Mouse (Mus musculus) liver, embryonic 13.5 days (tissue): Measurements from ENCODE around the gene Syne4. TPM values are rescaled to one million over a fixed set of nuclear protein-coding genes. Genes with fewer than 3 reads are reported as not detected.
A peak's percentile ranks its signal among the peaks of the same experiment; 100 is the strongest.

ENCODE experiments used
- ATAC-seq: fragments of 200-750 bp; cut with Nextera tagmentation; 2 replicates; pipeline ENCODE4 v1.8.0; 2017; ENCODE audit warnings: low read depth, mild to moderate bottlenecking, moderate number of reproducible peaks, moderate library complexity
- DNase-seq: peaks from one replicate; pipeline ENCODE4 v3.0.0; 2022
- H3K27ac ChIP-seq: fragments of 300-500 bp; sonication (generic); 2 replicates; pipeline ENCODE4 v1.5.1; 2015; ENCODE audit warnings: moderate library complexity, mild to moderate bottlenecking, inconsistent platforms
- H3K27me3 ChIP-seq: fragments of 300-500 bp; sonication (generic); 2 replicates; pipeline ENCODE4 v1.6.1; 2015; ENCODE audit warnings: mild to moderate bottlenecking, inconsistent platforms
- H3K36me3 ChIP-seq: fragments of 300-500 bp; sonication (generic); 2 replicates; pipeline ENCODE4 v1.6.1; 2015; ENCODE audit warnings: mild to moderate bottlenecking, inconsistent platforms
- H3K4me1 ChIP-seq: fragments of 300-500 bp; sonication (generic); replicated peaks from 2 replicates; pipeline ENCODE4 v1.6.1; 2015; ENCODE audit warnings: inconsistent platforms
- H3K4me2 ChIP-seq: fragments of 300-500 bp; sonication (generic); 2 replicates; pipeline ENCODE4 v1.6.1; 2015; ENCODE audit warnings: inconsistent platforms, mild to moderate bottlenecking, moderate library complexity
- H3K4me3 ChIP-seq: fragments of 300-500 bp; sonication (generic); replicated peaks from 2 replicates; pipeline ENCODE4 v1.5.1; 2015; ENCODE audit warnings: mild to moderate bottlenecking, inconsistent platforms
- H3K9ac ChIP-seq: fragments of 300-500 bp; sonication (generic); 2 replicates; pipeline ENCODE4 v1.6.1; 2015; ENCODE audit warnings: mild to moderate bottlenecking, inconsistent platforms
- H3K9me3 ChIP-seq: fragments of 300-500 bp; sonication (generic); replicated peaks from 2 replicates; pipeline ENCODE4 v1.6.1; 2016; ENCODE audit warnings: inconsistent platforms
- WGBS: fragments of 180-500 bp; shearing (Covaris S2); methylation state at CpG from one replicate; pipeline ENCODE4 v1.1.7; 2015; ENCODE audit not compliant: insufficient replicate concordance; 5-methylcytosine and 5-hydroxymethylcytosine counted together
- polyA plus RNA-seq: library from polyadenylated mRNA; unstranded; fragments of >200 nt; fragmentation: Nextera tagmentation; extraction: Ambion mirVana; gene quantifications from 2 replicates; pipeline ENCODE4 v1.2.1, GENCODE M21; 2015

Syne4 gene
- polyA plus RNA-seq, 1 experiment from 2014 or later: 8.8 TPM

DNA sequence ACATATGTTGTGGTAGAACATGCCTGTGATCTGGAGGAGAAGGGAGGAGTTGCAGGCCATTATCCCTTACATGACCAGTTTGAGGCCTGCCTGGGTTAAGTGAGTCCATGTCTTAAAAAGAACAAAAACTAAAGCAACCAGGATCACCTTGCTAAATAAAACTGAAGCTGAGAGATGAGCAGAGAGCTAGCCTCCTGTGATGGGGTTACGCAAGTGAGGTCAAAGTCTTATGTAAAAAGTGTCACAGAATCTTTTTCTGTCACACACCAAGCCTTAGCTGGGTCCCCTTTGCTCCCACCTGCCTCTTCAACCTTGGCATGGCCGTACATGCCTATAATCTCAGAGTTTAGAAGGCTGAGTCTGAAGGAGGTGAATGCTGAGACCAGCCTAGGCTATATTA is 6.3 kb downstream of the Syne4 start:
- no peaks in the 10 kb centered on the region for H3K9me3 ChIP-seq
- DNase-seq (no peak), ATAC-seq (no peak)
- H3K4me1 ChIP-seq: peaks cover 28% of the 10 kb centered on the region
- H3K36me3 ChIP-seq: no peaks in the 10 kb centered on the region
- peak overlapping the region; percentile 91 for H3K4me2 ChIP-seq
- H3K27me3 ChIP-seq: no peaks in the 10 kb centered on the region
- peak overlapping the region; percentile 81 for H3K9ac ChIP-seq
- peak overlapping the region; percentile 71 for H3K4me3 ChIP-seq
- H3K27ac ChIP-seq: 0 out of 2 replicates have a peak overlapping the region, but pooled peaks have one; percentile 25
- WGBS: 79% methylated on average over 2 of the region's 2 CpGs

DNA sequence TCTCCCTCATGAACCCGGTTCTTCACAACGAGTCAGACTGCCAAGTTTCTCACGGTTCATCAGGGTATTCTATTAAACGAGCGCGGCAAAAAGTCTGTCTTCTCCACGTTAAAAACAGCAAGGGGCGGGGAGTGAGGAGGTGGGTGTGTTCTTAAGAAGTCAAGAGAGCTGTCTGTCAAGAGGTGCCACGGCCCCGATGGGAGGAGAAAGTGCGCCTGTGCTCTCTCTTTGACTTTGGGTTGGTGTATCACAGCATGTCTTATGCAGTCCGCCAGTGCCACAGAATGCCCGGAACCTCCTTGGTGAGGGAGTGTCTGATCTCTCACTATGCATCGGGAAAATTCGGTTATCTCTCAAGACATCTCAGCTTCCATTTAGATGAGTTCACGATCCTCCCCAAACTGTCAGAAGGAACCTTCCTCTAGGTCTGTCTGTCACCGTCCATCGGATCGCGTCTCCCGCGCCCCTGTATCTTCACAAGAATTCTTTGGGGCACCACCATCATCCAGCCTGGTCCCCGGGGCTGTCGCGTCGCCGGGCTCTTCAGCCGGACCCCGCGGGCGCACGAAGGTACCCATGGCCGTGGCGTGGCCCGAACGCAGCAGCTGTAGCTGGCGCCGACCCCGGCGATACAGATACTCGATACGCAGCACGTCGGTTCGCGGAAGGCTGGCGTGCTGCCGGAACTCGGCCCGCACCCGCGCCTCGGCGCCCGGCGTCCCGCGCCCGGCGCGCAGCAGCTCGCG is 7.1 kb downstream of the Syne4 start, which contains the start of gene E130208F15Rik:
TSS of gene E130208F15Rik (plus strand) at position 202 of the 746 bp plus-strand sequence.
- H3K4me1 ChIP-seq: peaks cover 28% of the 10 kb centered on the region
- under 1% methylated on average over 63 of the region's 63 CpGs for WGBS
- peak; percentile 75 for DNase-seq
- ATAC-seq: peak; percentile 68
- peak within 1 kb of the TSS; percentile 79 for H3K27ac ChIP-seq
- peak within 1 kb of the TSS; percentile 71 for H3K4me3 ChIP-seq
- peak within 1 kb of the TSS; percentile 91 for H3K4me2 ChIP-seq
- peak within 1 kb of the TSS; percentile 81 for H3K9ac ChIP-seq
- H3K36me3 ChIP-seq: no peaks in the 10 kb centered on the region
- no peaks in the 10 kb centered on the region for H3K9me3 ChIP-seq
- H3K27me3 ChIP-seq: no peaks in the 10 kb centered on the region

DNA sequence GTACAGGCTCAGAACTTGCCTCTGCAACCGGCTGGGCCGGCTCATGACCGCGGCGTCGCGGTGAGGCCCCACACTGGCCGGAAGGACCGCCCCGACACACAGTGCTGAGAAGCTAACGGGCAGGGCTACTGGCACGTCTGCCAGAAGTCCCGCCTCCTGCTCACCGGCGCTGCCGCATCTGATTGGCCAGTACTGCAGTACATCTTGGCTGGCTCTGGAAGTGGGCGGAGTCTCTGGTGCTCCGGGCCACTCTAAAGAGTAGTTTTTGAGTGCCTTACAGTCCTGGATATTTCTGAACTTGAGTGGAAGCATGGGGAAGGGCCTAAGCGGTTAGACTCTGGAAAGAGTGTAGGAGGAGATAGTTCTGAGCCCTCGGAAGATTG is 7.7 kb downstream of the Syne4 start:
- Histone ChIP-seq H3K4me2 (peak overlapping the region; percentile 91), H3K9ac (peak overlapping the region; percentile 81), H3K4me3 (peak overlapping the region; percentile 71), H3K27ac (peak overlapping the region; percentile 79), H3K9me3 (no peaks in the 10 kb centered on the region), H3K27me3 (peaks cover 2% of the 10 kb centered on the region; the same call in 1 of the 2 replicates), H3K36me3 (no peaks in the 10 kb centered on the region), H3K4me1 (peaks cover 28% of the 10 kb centered on the region)
- peak; percentile 97 for ATAC-seq
- peak; percentile 98 for DNase-seq
- WGBS: 0% methylated on average over 20 of the region's 20 CpGs

DNA sequence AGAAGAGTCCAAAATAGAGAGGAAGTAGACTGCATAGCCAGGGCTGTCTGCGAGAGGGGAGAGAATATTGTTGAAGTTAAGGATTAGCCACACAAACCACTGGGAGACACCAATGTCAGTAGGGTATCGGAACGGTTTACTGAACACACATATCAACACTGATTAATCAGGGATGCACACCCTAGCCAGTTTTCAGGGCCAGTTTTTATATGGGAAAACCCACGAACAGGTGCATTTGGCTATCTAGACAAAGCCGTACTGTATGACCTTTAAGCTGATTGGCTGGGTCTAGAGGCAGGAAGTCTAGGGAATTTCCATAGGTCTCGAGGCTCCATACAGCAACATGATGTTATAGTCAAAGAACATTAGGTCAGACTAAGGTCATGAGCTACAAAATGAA is 8.3 kb downstream of the Syne4 start:
- no peaks in the 10 kb centered on the region for H3K36me3 ChIP-seq
- H3K27me3 ChIP-seq: peaks cover 6% of the 10 kb centered on the region; the same call in 1 of the 2 replicates
- H3K4me3 ChIP-seq: peak overlapping the region; percentile 71
- H3K9ac ChIP-seq: peak overlapping the region; percentile 70
- no peak for ATAC-seq
- H3K9me3 ChIP-seq: no peaks in the 10 kb centered on the region
- peak overlapping the region; percentile 74 for H3K27ac ChIP-seq
- H3K4me2 ChIP-seq: peak overlapping the region; percentile 91
- peaks cover 28% of the 10 kb centered on the region for H3K4me1 ChIP-seq
- 10% methylated on average over 6 of the region's 6 CpGs for WGBS
- peak; percentile 11 for DNase-seq

DNA sequence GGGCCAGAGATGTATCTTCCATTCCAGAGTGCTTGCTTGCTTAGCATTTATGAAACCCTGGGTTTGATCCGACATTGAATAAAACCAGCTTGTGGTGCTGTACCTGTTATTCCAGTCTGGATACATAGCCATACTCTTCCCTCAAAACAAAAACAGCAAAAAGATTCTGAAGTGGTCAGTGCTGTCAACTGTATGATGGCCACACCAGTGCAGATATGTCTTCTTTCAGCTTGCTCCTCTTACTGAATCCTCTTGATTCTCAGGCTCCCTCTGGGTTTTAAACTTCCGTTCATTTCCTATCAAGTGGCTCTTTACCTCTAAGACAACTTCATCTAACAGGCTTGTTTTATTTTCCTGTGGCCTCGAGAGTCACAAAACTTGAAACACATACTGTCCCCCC is 9.2 kb downstream of the Syne4 start, which contains the start of gene Sdhaf1:
TSS of gene Sdhaf1 (minus strand) at position 101 of the 400 bp plus-strand sequence.
- peaks cover 28% of the 10 kb centered on the region for H3K4me1 ChIP-seq
- WGBS: 64% methylated on average over 3 of the region's 3 CpGs
- ATAC-seq (no peak), DNase-seq (no peak)
- H3K4me2 ChIP-seq: peak within 1 kb of the TSS; percentile 91
- H3K4me3 ChIP-seq: peak within 1 kb of the TSS; percentile 71
- peak within 1 kb of the TSS; percentile 74 for H3K27ac ChIP-seq
- no peaks in the 10 kb centered on the region for H3K36me3 ChIP-seq
- peak within 1 kb of the TSS; percentile 70 for H3K9ac ChIP-seq
- peaks cover 10% of the 10 kb centered on the region; the same call in 1 of the 2 replicates for H3K27me3 ChIP-seq
- no peaks in the 10 kb centered on the region for H3K9me3 ChIP-seq

DNA sequence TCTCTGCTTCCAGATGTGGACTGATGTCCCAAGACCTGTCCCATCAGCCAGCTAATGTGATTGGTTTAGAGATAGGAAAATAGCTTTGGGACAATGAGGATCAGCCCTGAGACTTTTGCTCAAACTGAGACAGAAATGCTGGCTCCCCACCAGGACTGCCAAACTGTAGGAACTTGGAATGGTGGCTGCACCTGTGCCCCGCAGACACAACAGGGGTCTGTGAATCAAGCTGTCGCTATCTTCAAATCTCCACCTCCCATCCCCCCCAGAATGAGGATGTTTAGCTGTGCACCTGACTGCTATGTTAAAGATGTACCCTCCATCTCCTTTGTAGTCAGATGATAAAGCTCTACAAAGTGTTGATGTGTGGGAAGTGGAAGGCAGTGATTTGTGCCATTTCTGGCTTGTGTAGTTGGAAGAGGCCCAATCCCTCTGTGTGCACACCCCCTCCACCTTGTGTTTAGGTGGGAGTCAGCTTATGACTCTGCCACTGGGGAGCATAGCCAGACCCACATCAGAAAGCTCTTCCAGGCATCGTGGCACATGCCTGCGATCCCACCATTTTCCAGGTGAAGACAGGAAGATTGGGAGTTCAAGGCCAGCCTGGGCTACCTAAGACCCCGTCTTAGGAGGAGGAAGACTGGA is 9.8 kb downstream of the Syne4 start:
- Histone ChIP-seq H3K36me3 (no peaks in the 10 kb centered on the region), H3K4me3 (no peak overlapping the region), H3K9me3 (no peaks in the 10 kb centered on the region), H3K27me3 (peaks cover 10% of the 10 kb centered on the region; the same call in 1 of the 2 replicates), H3K4me1 (peaks cover 28% of the 10 kb centered on the region), H3K4me2 (no peak overlapping the region), H3K9ac (no peak overlapping the region), H3K27ac (no peak overlapping the region)
- DNase-seq (no peak), ATAC-seq (no peak)
- WGBS: 58% methylated on average over 5 of the region's 5 CpGs

DNA sequence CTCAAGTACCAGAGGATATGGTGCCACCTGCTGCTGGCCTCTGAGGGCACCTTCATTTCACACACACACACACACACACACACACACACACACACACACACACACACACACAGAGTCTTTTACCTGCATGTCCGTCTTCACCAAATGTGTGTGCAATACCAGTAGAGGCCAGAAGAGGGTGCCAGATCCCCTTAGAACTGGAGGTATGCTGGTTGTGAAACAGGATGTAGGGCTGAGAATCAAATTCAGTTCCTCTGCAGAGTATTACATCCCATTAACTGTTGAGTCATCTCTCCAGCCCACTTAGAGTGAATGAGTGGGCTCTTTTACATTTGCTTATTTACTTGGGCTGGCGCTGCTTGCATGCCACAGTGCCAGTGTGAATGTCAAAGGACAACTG is 10.8 kb downstream of the Syne4 start:
- Histone ChIP-seq H3K27ac (no peak overlapping the region), H3K4me2 (no peak overlapping the region), H3K9ac (no peak overlapping the region), H3K4me1 (peaks cover 23% of the 10 kb centered on the region), H3K9me3 (no peaks in the 10 kb centered on the region), H3K36me3 (no peaks in the 10 kb centered on the region), H3K4me3 (no peak overlapping the region), H3K27me3 (peaks cover 10% of the 10 kb centered on the region; the same call in 1 of the 2 replicates)
- no peak for ATAC-seq
- DNase-seq: peak; percentile 57
- 43% methylated on average over 2 of the region's 2 CpGs for WGBS

DNA sequence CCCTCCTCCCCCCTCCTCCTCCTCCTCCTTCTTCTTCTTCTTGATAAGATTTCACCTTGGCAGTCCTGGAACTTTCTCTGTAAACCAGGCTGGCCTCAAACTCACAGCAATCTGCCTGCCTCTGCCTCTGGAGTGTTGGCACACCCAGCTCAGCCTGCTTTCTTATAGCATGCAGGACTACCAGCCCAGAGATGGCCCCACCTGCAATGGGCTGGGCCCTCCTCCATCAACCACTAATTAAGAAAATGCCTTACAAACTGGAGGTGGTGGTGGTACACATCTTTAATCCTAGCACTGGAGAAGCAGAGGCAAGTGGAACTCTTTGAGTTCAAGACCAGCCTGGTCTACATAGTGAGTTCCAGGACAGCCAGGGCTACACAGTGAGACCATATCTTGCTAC is 11.8 kb downstream of the Syne4 start:
- Histone ChIP-seq H3K9ac (no peak overlapping the region), H3K27me3 (peaks cover 16% of the 10 kb centered on the region), H3K4me3 (no peak overlapping the region), H3K36me3 (no peaks in the 10 kb centered on the region), H3K27ac (no peak overlapping the region), H3K4me2 (no peak overlapping the region), H3K4me1 (peaks cover 13% of the 10 kb centered on the region), H3K9me3 (no peaks in the 10 kb centered on the region)
- DNase-seq: no peak
- no peak for ATAC-seq

DNA sequence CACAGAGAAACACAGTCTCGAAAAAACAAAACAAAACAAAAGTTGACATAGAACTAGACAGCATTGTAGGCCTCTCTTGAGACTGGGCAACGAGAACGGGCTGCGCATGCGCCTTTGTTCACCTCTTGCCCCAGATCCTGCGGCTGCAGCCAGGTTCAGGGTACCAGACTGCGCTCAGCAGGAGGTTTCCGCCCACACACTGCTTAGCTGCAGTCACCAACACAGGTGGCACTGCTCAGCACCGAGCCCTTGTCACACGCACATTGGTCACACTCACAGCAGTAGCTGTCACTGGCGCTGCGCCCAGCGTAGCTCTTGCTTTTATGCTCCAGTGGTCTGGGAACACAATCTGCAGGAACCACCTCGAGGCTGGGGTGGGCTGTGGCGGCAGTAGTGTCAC is 12.5 kb downstream of the Syne4 start:
- Histone ChIP-seq H3K9me3 (no peaks in the 10 kb centered on the region), H3K9ac (no peak overlapping the region), H3K4me3 (no peak overlapping the region), H3K27ac (no peak overlapping the region), H3K36me3 (no peaks in the 10 kb centered on the region), H3K27me3 (peaks cover 22% of the 10 kb centered on the region), H3K4me1 (peaks cover 11% of the 10 kb centered on the region), H3K4me2 (no peak overlapping the region)
- WGBS: 58% methylated on average over 15 of the region's 15 CpGs
- DNase-seq: no peak
- ATAC-seq: no peak

DNA sequence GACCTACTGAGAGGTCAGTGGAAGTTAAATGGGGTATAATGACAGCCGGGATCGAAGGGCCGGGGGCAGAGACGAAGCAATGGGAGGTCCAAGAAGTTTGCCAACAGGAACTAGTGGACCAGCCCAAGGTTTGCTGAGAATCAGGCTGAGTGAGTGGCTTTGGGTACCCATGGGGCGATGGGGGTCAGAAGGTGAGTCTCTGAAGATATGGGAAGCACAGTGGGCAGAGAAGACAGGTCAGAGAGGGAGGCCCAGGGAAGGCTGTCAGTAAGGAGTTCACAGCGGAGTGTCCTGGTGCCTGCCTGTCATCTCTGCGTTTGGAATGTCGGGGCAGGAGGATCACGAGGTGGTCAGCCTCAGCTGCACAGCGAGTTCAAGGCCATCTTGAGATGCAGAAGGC is 13.8 kb downstream of the Syne4 start:
- H3K9ac ChIP-seq: no peak overlapping the region
- H3K27me3 ChIP-seq: peaks cover 29% of the 10 kb centered on the region
- DNase-seq (no peak), ATAC-seq (no peak)
- H3K9me3 ChIP-seq: no peaks in the 10 kb centered on the region
- H3K4me1 ChIP-seq: peaks cover under 1% of the 10 kb centered on the region; the same call in 1 of the 2 replicates
- no peaks in the 10 kb centered on the region for H3K36me3 ChIP-seq
- WGBS: 50% methylated on average over 10 of the region's 10 CpGs
- H3K4me3 ChIP-seq: no peak overlapping the region
- no peak overlapping the region for H3K27ac ChIP-seq
- no peak overlapping the region for H3K4me2 ChIP-seq

DNA sequence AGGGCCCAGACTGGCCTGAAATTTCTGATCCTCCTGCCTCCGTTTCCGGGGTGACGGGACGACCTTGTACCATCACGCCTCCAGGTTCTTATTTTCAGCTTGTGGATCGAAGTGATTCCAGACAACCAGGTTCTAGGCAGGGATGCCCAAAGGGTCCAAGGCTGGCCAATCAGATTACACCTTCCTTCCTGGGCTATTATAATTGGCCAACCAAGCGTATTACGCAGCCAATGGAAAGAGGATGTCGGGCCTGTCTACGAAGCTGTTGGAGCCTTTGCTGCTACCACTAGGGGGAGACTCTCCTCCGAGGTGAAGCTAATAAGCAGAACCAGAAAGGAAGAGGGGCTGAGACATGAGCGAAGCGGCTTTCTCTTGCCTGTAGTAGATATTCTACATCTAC is 17.3 kb downstream of the Syne4 start:
- peaks cover 56% of the 10 kb centered on the region for H3K27me3 ChIP-seq
- no peak overlapping the region for H3K4me2 ChIP-seq
- H3K4me1 ChIP-seq: no peaks in the 10 kb centered on the region
- H3K27ac ChIP-seq: no peak overlapping the region
- 12% methylated on average over 13 of the region's 13 CpGs for WGBS
- peak; percentile 44 for DNase-seq
- peak; percentile 70 for ATAC-seq
- H3K9me3 ChIP-seq: no peaks in the 10 kb centered on the region
- no peaks in the 10 kb centered on the region for H3K36me3 ChIP-seq
- no peak overlapping the region for H3K4me3 ChIP-seq
- no peak overlapping the region for H3K9ac ChIP-seq
